Mouse (Mus musculus) CH12.LX (cell line): ENCODE data around the gene Slc44a4. TPM values are rescaled to one million over a fixed set of nuclear protein-coding genes. Genes with fewer than 3 reads are reported as not detected.
A peak's percentile ranks its signal among the peaks of the same experiment; 100 is the strongest.

ENCODE experiments used
- DNase-seq: peaks from one replicate; pipeline ENCODE4 v3.0.0-alpha.2; 2013; ENCODE audit errors: extremely low read depth
- H3K27ac ChIP-seq: 2 replicates; pipeline ENCODE4 v1.5.1; 2012; ENCODE audit warnings: low read depth, mild to moderate bottlenecking, control low read depth, moderate library complexity; ENCODE audit not compliant: insufficient read depth
- H3K27me3 ChIP-seq: replicated peaks from 2 replicates; pipeline ENCODE3; 2012; ENCODE audit warnings: inconsistent platforms
- H3K36me3 ChIP-seq, 2 experiments: replicated peaks in 1 of 2; 2 replicates each; pipeline versions ENCODE3 to v1.6.1; 2012; ENCODE audit warnings: inconsistent platforms in 1 of 2, low read length in 1 of 2, mild to moderate bottlenecking in 1 of 2, mixed read lengths in 1 of 2, moderate library complexity in 1 of 2; ENCODE audit not compliant: control insufficient read depth in 1 of 2, insufficient read depth in 1 of 2
- H3K4me1 ChIP-seq, 2 experiments: 2 replicates each; pipeline ENCODE4 v1.6.1; 2012; ENCODE audit warnings: inconsistent platforms in 1 of 2, moderate library complexity in 1 of 2; ENCODE audit not compliant: insufficient read depth in 2 of 2, control insufficient read depth in 1 of 2
- H3K4me2 ChIP-seq: 2 replicates; pipeline ENCODE4 v1.6.1; 2012; ENCODE audit warnings: low read depth, mild to moderate bottlenecking, control low read depth; ENCODE audit not compliant: poor library complexity, insufficient read depth, severe bottlenecking
- H3K4me3 ChIP-seq, 3 experiments: fragments of 150-350 bp in 1 of 3; sonication (generic) in 1 of 3; replicated peaks in 1 of 3; 2 replicates each; pipeline versions ENCODE3 to v1.5.1; 2011 to 2012; ENCODE audit warnings: low read depth in 2 of 3, low read length in 2 of 3, mild to moderate bottlenecking in 2 of 3, moderate library complexity in 2 of 3, control low read depth in 1 of 3, improper control_type of control experiment in 1 of 3, inconsistent platforms in 1 of 3, mixed read lengths in 1 of 3; ENCODE audit not compliant: poor library complexity in 1 of 3
- H3K79me2 ChIP-seq: replicated peaks from 2 replicates; pipeline ENCODE4 v1.6.1; 2012; ENCODE audit warnings: mild to moderate bottlenecking, moderate library complexity; ENCODE audit not compliant: control insufficient read depth, poor library complexity, insufficient read depth, severe bottlenecking; ENCODE audit errors: extremely low read depth
- H3K9ac ChIP-seq: 2 replicates; pipeline ENCODE4 v1.6.1; 2012; ENCODE audit warnings: low read depth, mild to moderate bottlenecking, control low read depth, moderate library complexity; ENCODE audit not compliant: insufficient read depth
- H3K9me3 ChIP-seq: replicated peaks from 2 replicates; pipeline ENCODE3; 2012; ENCODE audit warnings: low read length, inconsistent platforms, mixed read lengths
- CHD1 ChIP-seq: IDR thresholded peaks from 2 replicates; pipeline ENCODE4 v1.6.1; 2012; ENCODE audit warnings: low read depth, low read length, improper control_type of control experiment, inconsistent platforms
- CHD2 ChIP-seq: IDR thresholded peaks from 2 replicates; pipeline ENCODE4 v1.6.1; 2011; ENCODE audit warnings: low read length, improper control_type of control experiment
- CTCF ChIP-seq, 2 experiments: IDR thresholded peaks in 1 of 2; conservative IDR thresholded peaks in 1 of 2; 2 replicates each; pipeline ENCODE4 v1.5.1; 2011 to 2012; ENCODE audit warnings: low read depth in 2 of 2, low read length in 2 of 2, improper control_type of control experiment in 1 of 2, inconsistent platforms in 1 of 2, mild to moderate bottlenecking in 1 of 2, moderate library complexity in 1 of 2
- E2F4 ChIP-seq: IDR thresholded peaks from 2 replicates; pipeline ENCODE4 v1.6.1; 2011; ENCODE audit warnings: low read depth, low read length, improper control_type of control experiment; ENCODE audit not compliant: insufficient replicate concordance
- ELF1 ChIP-seq: IDR thresholded peaks from 2 replicates; pipeline ENCODE4 v1.6.1; 2014; ENCODE audit warnings: low read depth, mild to moderate bottlenecking, inconsistent platforms, low read length, improper control_type of control experiment
- EP300 ChIP-seq: IDR thresholded peaks from 2 replicates; pipeline ENCODE4 v1.6.1; 2011; ENCODE audit warnings: low read length, improper control_type of control experiment
- GABPA ChIP-seq: IDR thresholded peaks from 2 replicates; pipeline ENCODE4 v1.6.1; 2012; ENCODE audit warnings: low read depth, low read length, improper control_type of control experiment, inconsistent platforms; ENCODE audit not compliant: insufficient replicate concordance
- HCFC1 ChIP-seq: IDR thresholded peaks from 2 replicates; pipeline ENCODE4 v1.6.1; 2012; ENCODE audit warnings: low read depth, mild to moderate bottlenecking, inconsistent platforms, low read length, improper control_type of control experiment
- JUN ChIP-seq: IDR thresholded peaks from 2 replicates; pipeline ENCODE4 v1.6.1; 2011; ENCODE audit warnings: low read depth, mild to moderate bottlenecking, low read length, improper control_type of control experiment, moderate library complexity; ENCODE audit not compliant: insufficient read depth
- KAT2A ChIP-seq: IDR thresholded peaks from 2 replicates; pipeline ENCODE4 v1.6.1; 2012; ENCODE audit warnings: low read length, improper control_type of control experiment, inconsistent platforms; ENCODE audit not compliant: insufficient replicate concordance
- MAFK ChIP-seq: IDR thresholded peaks from 2 replicates; pipeline ENCODE4 v1.6.1; 2011; ENCODE audit warnings: low read length, improper control_type of control experiment; ENCODE audit not compliant: insufficient replicate concordance
- MAX ChIP-seq: IDR thresholded peaks from 2 replicates; pipeline ENCODE4 v1.6.1; 2011; ENCODE audit warnings: low read length, improper control_type of control experiment
- MAZ ChIP-seq: IDR thresholded peaks from 2 replicates; pipeline ENCODE4 v1.6.1; 2012; ENCODE audit warnings: low read depth, mild to moderate bottlenecking, inconsistent platforms, low read length, improper control_type of control experiment, moderate library complexity
- MXI1 ChIP-seq: IDR thresholded peaks from 2 replicates; pipeline ENCODE4 v1.6.1; 2011; ENCODE audit warnings: mild to moderate bottlenecking, low read depth, low read length, improper control_type of control experiment
- MYC ChIP-seq: IDR thresholded peaks from 2 replicates; pipeline ENCODE4 v1.6.1; 2011; ENCODE audit warnings: low read depth, mild to moderate bottlenecking, improper control_type of control experiment, low read length
- NELFE ChIP-seq: IDR thresholded peaks from 2 replicates; pipeline ENCODE4 v1.6.1; 2011; ENCODE audit warnings: low read depth, low read length, improper control_type of control experiment
- NRF1 ChIP-seq: IDR thresholded peaks from 2 replicates; pipeline ENCODE4 v1.6.1; 2014; ENCODE audit warnings: low read depth, mild to moderate bottlenecking, inconsistent platforms, low read length, improper control_type of control experiment, moderate library complexity
- PAX5 ChIP-seq: IDR thresholded peaks from 2 replicates; pipeline ENCODE4 v1.6.1; 2012; ENCODE audit warnings: low read length, inconsistent platforms, mixed read lengths
- POLR2A ChIP-seq: IDR thresholded peaks from 2 replicates; pipeline ENCODE4 v1.6.1; 2011; ENCODE audit warnings: low read depth, mild to moderate bottlenecking, improper control_type of control experiment, low read length
- POLR2AphosphoS2 ChIP-seq: IDR thresholded peaks from 2 replicates; pipeline ENCODE4 v1.6.1; 2011; ENCODE audit warnings: low read depth, low read length, improper control_type of control experiment
- RAD21 ChIP-seq: IDR thresholded peaks from 2 replicates; pipeline ENCODE4 v1.6.1; 2011; ENCODE audit warnings: low read depth, mild to moderate bottlenecking, low read length, improper control_type of control experiment, moderate library complexity
- SIN3A ChIP-seq: IDR thresholded peaks from 2 replicates; pipeline ENCODE4 v1.6.1; 2012; ENCODE audit warnings: low read length, improper control_type of control experiment, inconsistent platforms
- SMC3 ChIP-seq: IDR thresholded peaks from 2 replicates; pipeline ENCODE4 v1.6.1; 2011; ENCODE audit warnings: low read depth, low read length, improper control_type of control experiment
- TBP ChIP-seq: conservative IDR thresholded peaks from 2 replicates; pipeline ENCODE4 v1.6.1; 2011; ENCODE audit warnings: low read depth, low read length, improper control_type of control experiment
- TCF12 ChIP-seq: IDR thresholded peaks from 2 replicates; pipeline ENCODE4 v1.6.1; 2014; ENCODE audit warnings: low read depth, mild to moderate bottlenecking, inconsistent platforms, low read length, improper control_type of control experiment
- UBTF ChIP-seq: IDR thresholded peaks from 2 replicates; pipeline ENCODE4 v1.6.1; 2012; ENCODE audit warnings: low read depth, mild to moderate bottlenecking, inconsistent platforms, low read length, improper control_type of control experiment, moderate library complexity
- USF1 ChIP-seq: IDR thresholded peaks from 2 replicates; pipeline ENCODE4 v1.6.1; 2014; ENCODE audit warnings: low read depth, mild to moderate bottlenecking, inconsistent platforms, low read length, improper control_type of control experiment
- USF2 ChIP-seq: conservative IDR thresholded peaks from 2 replicates; pipeline ENCODE4 v1.6.1; 2011; ENCODE audit warnings: low read depth, low read length, improper control_type of control experiment
- ZKSCAN1 ChIP-seq: IDR thresholded peaks from 2 replicates; pipeline ENCODE4 v1.6.1; 2012; ENCODE audit warnings: low read depth, inconsistent platforms, low read length, improper control_type of control experiment, borderline replicate concordance
- ZMIZ1 ChIP-seq: IDR thresholded peaks from 2 replicates; pipeline ENCODE4 v1.6.1; 2012; ENCODE audit warnings: low read depth, mild to moderate bottlenecking, inconsistent platforms, low read length, improper control_type of control experiment
- ZNF384 ChIP-seq: IDR thresholded peaks from 2 replicates; pipeline ENCODE4 v1.6.1; 2012; ENCODE audit warnings: low read depth, low read length, improper control_type of control experiment, inconsistent platforms
- dilution Hi-C: fragments of 300-500 bp; cut with MboI; formaldehyde crosslinking; loops from 2 replicates; pipeline ENCODE4 v1.14.3; 2020; ENCODE audit warnings: low sequenced_read_pairs; ENCODE audit not compliant: extremely low pct_unique_long_range_greater_than_20kb, extremely low pct_ligation_motif_present
- in situ Hi-C: fragments of 300-500 bp; cut with MboI; formaldehyde crosslinking; loops from 3 replicates; pipeline ENCODE4 v1.14.3; 2019; ENCODE audit warnings: low sequenced_read_pairs, low pct_ligation_motif_present, low pct_unique_long_range_greater_than_20kb, mixed read lengths
- polyA plus RNA-seq: library from polyadenylated mRNA; unstranded; fragments of >175 nt; gene quantifications from 2 replicates; pipeline ENCODE4 v1.2.1, GENCODE M21; 2012; ENCODE audit warnings: low read depth; ENCODE audit not compliant: insufficient read length
- total RNA-seq, 2 experiments: library from RNA; depleted of rRNA; stranded (reverse); fragments of 300-350 nt in 1 of 2; fragments of >200 nt in 1 of 2; gene quantifications; 2 replicates each; pipeline ENCODE4 v1.2.3; 2012 to 2014

Gene Slc44a4
- total and polyA plus RNA-seq, 3 experiments, result 0.55 to 1.4 (median 0.62) TPM

GRCm38 (mm10) chr17:34911945-34912351 is 2.3 kb upstream of the Slc44a4 start:
- Histone ChIP-seq H3K79me2 (no peaks in the 10 kb centered on the region), H3K36me3 (peaks cover 65 to 74% of the 10 kb centered on the region in 2 experiments), H3K9ac (no peak overlapping the region), H3K9me3 (no peaks in the 10 kb centered on the region), H3K4me3 (no peak overlapping the region), H3K4me2 (no peak overlapping the region), H3K4me1 (peaks cover 14 to 53% of the 10 kb centered on the region in 2 experiments), H3K27ac (no peak overlapping the region), H3K27me3 (no peaks in the 10 kb centered on the region)
- no peak for TF ChIP-seq NRF1
- TF ChIP-seq MAZ, result no peak
- peak; percentile 82 to 83 for TF ChIP-seq CTCF (conservative IDR thresholded peaks at IDR 0.05 in 1 of 2, IDR thresholded peaks at IDR 0.05 in 1 of 2; ENCODE audit: low read depth in 2 of 2, low read length in 2 of 2)
- no peak for TF ChIP-seq ZNF384
- no peak for TF ChIP-seq MYC
- no peak for TF ChIP-seq PAX5
- no peak for TF ChIP-seq ELF1
- TF ChIP-seq SIN3A, result no peak
- no peak for TF ChIP-seq MXI1
- TF ChIP-seq GABPA, result no peak
- TF ChIP-seq SMC3, result peak; percentile 55
- TF ChIP-seq CHD1, result no peak
- peak; percentile 67 for TF ChIP-seq RAD21
- no peak for TF ChIP-seq MAFK
- no peak for TF ChIP-seq USF1
- no peak for TF ChIP-seq ZMIZ1
- in situ Hi-C loops, result loop anchor here (5.0 kb wide), 1 partner anchor 55 kb away; no protein-coding TSS in a partner anchor
- DNase-seq, result peak; percentile 73
- dilution Hi-C loops, result no loop called here

- Histone ChIP-seq H3K4me2 (peak overlapping the region; percentile 52; the same call in 1 of the 2 replicates), H3K4me3 (no peak overlapping the region), H3K9me3 (no peaks in the 10 kb centered on the region), H3K27ac (no peak overlapping the region), H3K9ac (peak overlapping the region; percentile 47), H3K36me3 (peaks cover 35 to 40% of the 10 kb centered on the region in 2 experiments), H3K79me2 (no peaks in the 10 kb centered on the region), H3K4me1 (peaks cover 14 to 53% of the 10 kb centered on the region in 2 experiments), H3K27me3 (no peaks in the 10 kb centered on the region)
- in situ Hi-C loops, result no loop called here
- DNase-seq, result no peak
- dilution Hi-C loops, result no loop called here
- TF ChIP-seq ZKSCAN1 (no peak), PAX5 (no peak), EP300 (no peak), MAZ (no peak), JUN (no peak), SMC3 (peak; percentile 50), USF1 (no peak), KAT2A (no peak), CHD2 (peak; percentile 36; the same call in 1 of the 2 replicates), POLR2A (no peak), ZMIZ1 (no peak), TCF12 (no peak), USF2 (no peak), E2F4 (no peak), UBTF (no peak), NELFE (no peak; the same call in 1 of the 2 replicates), HCFC1 (peak; percentile 23; the same call in 1 of the 2 replicates), MYC (no peak), ELF1 (peak; percentile 51), TBP (no peak), GABPA (no peak), SIN3A (no peak), RAD21 (peak; percentile 53), MAX (no peak), MAFK (no peak), ZNF384 (no peak), POLR2AphosphoS2 (no peak), CHD1 (no peak), MXI1 (no peak)
Observed at GRCm38 (mm10) chr17:34915410-34915831, 1.2 kb downstream of the Slc44a4 start.
